Mouse (Mus musculus): ENCODE measurements around the gene Smad3. TPM values are rescaled to one million over a fixed set of nuclear protein-coding genes. Genes with fewer than 3 reads are reported as not detected.
A peak's percentile ranks its signal among the peaks of the same experiment; 100 is the strongest.

Gene Smad3
- 7.7 and 9.3 TPM in 2 replicates for polyA plus RNA-seq (2015; fragmentation: Nextera tagmentation; extraction: Ambion mirVana)

- Histone ChIP-seq H3K27ac (ENCODE audit: low read depth, low read length) (peak within 1 kb of the TSS; percentile 80), H3K4me2 (ENCODE audit: low read length) (peak within 1 kb of the TSS; percentile 99), H3K36me3 (ENCODE audit: control insufficient read depth, insufficient read depth, low read length) (no peaks in the 10 kb centered on the region), H3K4me1 (ENCODE audit: control insufficient read depth, insufficient read depth, low read depth, low read length) (peaks cover 36% of the 10 kb centered on the region), H3K9me3 (ENCODE audit: control insufficient read depth, low read length) (peaks cover 3% of the 10 kb centered on the region; the same call in 1 of the 2 replicates), H3K4me3 (ENCODE audit: low read length) (peak within 1 kb of the TSS; percentile 60), H3K9ac (ENCODE audit: low read depth, low read length) (peak within 1 kb of the TSS; percentile 72), H3K27me3 (replicated peaks; ENCODE audit: control insufficient read depth, insufficient read depth, low read length) (no peaks in the 10 kb centered on the region; the same call in 1 of the 2 replicates)
- WGBS: 0% methylated on average over 57 of the region's 59 CpGs
- peak; percentile 91 for ATAC-seq
Observed at GRCm38 (mm10) chr9:63757865-63758440, at the start of gene Smad3. Gene Smad3 (minus strand): TSS chr9:63757994.

GRCm38 (mm10) chr9:63804847-63805246 lies 47.1 kb upstream of the Smad3 start:
- peaks cover 10% of the 10 kb centered on the region for H3K4me1 ChIP-seq (ENCODE audit: control insufficient read depth, insufficient read depth, low read depth, low read length)
- 55% methylated on average over 3 of the region's 3 CpGs for WGBS
- H3K36me3 ChIP-seq (ENCODE audit: control insufficient read depth, insufficient read depth, low read length): no peaks in the 10 kb centered on the region
- H3K27ac ChIP-seq (ENCODE audit: low read depth, low read length): no peak overlapping the region
- H3K27me3 ChIP-seq (replicated peaks; ENCODE audit: control insufficient read depth, insufficient read depth, low read length): no peaks in the 10 kb centered on the region
- H3K9me3 ChIP-seq (ENCODE audit: control insufficient read depth, low read length): no peaks in the 10 kb centered on the region
- ATAC-seq: no peak
- H3K9ac ChIP-seq (ENCODE audit: low read depth, low read length): no peak overlapping the region
- H3K4me2 ChIP-seq (ENCODE audit: low read length): no peak overlapping the region
- H3K4me3 ChIP-seq (ENCODE audit: low read length): no peak overlapping the region

- H3K36me3 ChIP-seq (ENCODE audit: control insufficient read depth, insufficient read depth, low read length): no peaks in the 10 kb centered on the region
- H3K4me1 ChIP-seq (ENCODE audit: control insufficient read depth, insufficient read depth, low read depth, low read length): peaks cover 10% of the 10 kb centered on the region
- no peak overlapping the region for H3K9ac ChIP-seq (ENCODE audit: low read depth, low read length)
- H3K27ac ChIP-seq (ENCODE audit: low read depth, low read length): no peak overlapping the region
- ATAC-seq: no peak; the same call in 1 of the 2 replicates
- H3K4me3 ChIP-seq (ENCODE audit: low read length): no peak overlapping the region
- H3K9me3 ChIP-seq (ENCODE audit: control insufficient read depth, low read length): no peaks in the 10 kb centered on the region
- no peak overlapping the region for H3K4me2 ChIP-seq (ENCODE audit: low read length)
- WGBS: 4% methylated on average over 8 of the region's 8 CpGs
- no peaks in the 10 kb centered on the region for H3K27me3 ChIP-seq (replicated peaks; ENCODE audit: control insufficient read depth, insufficient read depth, low read length)
Observed at GRCm38 (mm10) chr9:63803181-63803591, 45.4 kb upstream of the Smad3 start.

- no peak for ATAC-seq
- Histone ChIP-seq H3K27me3 (replicated peaks; ENCODE audit: control insufficient read depth, insufficient read depth, low read length) (no peaks in the 10 kb centered on the region), H3K36me3 (ENCODE audit: control insufficient read depth, insufficient read depth, low read length) (no peaks in the 10 kb centered on the region), H3K4me3 (ENCODE audit: low read length) (no peak overlapping the region), H3K4me2 (ENCODE audit: low read length) (no peak overlapping the region), H3K9ac (ENCODE audit: low read depth, low read length) (no peak overlapping the region), H3K4me1 (ENCODE audit: control insufficient read depth, insufficient read depth, low read depth, low read length) (peaks cover 10% of the 10 kb centered on the region), H3K27ac (ENCODE audit: low read depth, low read length) (no peak overlapping the region), H3K9me3 (ENCODE audit: control insufficient read depth, low read length) (no peaks in the 10 kb centered on the region)
- 86% methylated on average over 7 of the region's 7 CpGs for WGBS
Observed at GRCm38 (mm10) chr9:63802504-63802903, 44.7 kb upstream of the Smad3 start.

- no peak overlapping the region for H3K9ac ChIP-seq (ENCODE audit: low read depth, low read length)
- no peak overlapping the region for H3K27ac ChIP-seq (ENCODE audit: low read depth, low read length)
- H3K4me3 ChIP-seq (ENCODE audit: low read length): no peak overlapping the region
- H3K36me3 ChIP-seq (ENCODE audit: control insufficient read depth, insufficient read depth, low read length): no peaks in the 10 kb centered on the region
- H3K4me1 ChIP-seq (ENCODE audit: control insufficient read depth, insufficient read depth, low read depth, low read length): peaks cover 10% of the 10 kb centered on the region
- no peaks in the 10 kb centered on the region for H3K9me3 ChIP-seq (ENCODE audit: control insufficient read depth, low read length)
- no peaks in the 10 kb centered on the region for H3K27me3 ChIP-seq (replicated peaks; ENCODE audit: control insufficient read depth, insufficient read depth, low read length)
- H3K4me2 ChIP-seq (ENCODE audit: low read length): no peak overlapping the region
- no peak for ATAC-seq
- 60% methylated on average over 5 of the region's 5 CpGs for WGBS
Observed at GRCm38 (mm10) chr9:63802080-63802479, 44.3 kb upstream of the Smad3 start.

- no peaks in the 10 kb centered on the region for H3K27me3 ChIP-seq (replicated peaks; ENCODE audit: control insufficient read depth, insufficient read depth, low read length)
- H3K4me3 ChIP-seq (ENCODE audit: low read length): no peak overlapping the region
- no peak overlapping the region for H3K4me2 ChIP-seq (ENCODE audit: low read length)
- no peak overlapping the region for H3K27ac ChIP-seq (ENCODE audit: low read depth, low read length)
- WGBS: 77% methylated on average over 3 of the region's 3 CpGs
- H3K36me3 ChIP-seq (ENCODE audit: control insufficient read depth, insufficient read depth, low read length): no peaks in the 10 kb centered on the region
- no peak overlapping the region for H3K9ac ChIP-seq (ENCODE audit: low read depth, low read length)
- no peaks in the 10 kb centered on the region for H3K9me3 ChIP-seq (ENCODE audit: control insufficient read depth, low read length)
- H3K4me1 ChIP-seq (ENCODE audit: control insufficient read depth, insufficient read depth, low read depth, low read length): no peaks in the 10 kb centered on the region
- ATAC-seq: no peak
Observed at GRCm38 (mm10) chr9:63796429-63796828, 38.6 kb upstream of the Smad3 start.

- no peak for ATAC-seq
- no peak overlapping the region for H3K27ac ChIP-seq (ENCODE audit: low read depth, low read length)
- no peaks in the 10 kb centered on the region for H3K9me3 ChIP-seq (ENCODE audit: control insufficient read depth, low read length)
- H3K4me1 ChIP-seq (ENCODE audit: control insufficient read depth, insufficient read depth, low read depth, low read length): no peaks in the 10 kb centered on the region
- no peak overlapping the region for H3K9ac ChIP-seq (ENCODE audit: low read depth, low read length)
- H3K4me2 ChIP-seq (ENCODE audit: low read length): no peak overlapping the region
- no peaks in the 10 kb centered on the region for H3K27me3 ChIP-seq (replicated peaks; ENCODE audit: control insufficient read depth, insufficient read depth, low read length)
- no peak overlapping the region for H3K4me3 ChIP-seq (ENCODE audit: low read length)
- H3K36me3 ChIP-seq (ENCODE audit: control insufficient read depth, insufficient read depth, low read length): no peaks in the 10 kb centered on the region
- 85% methylated on average over 10 of the region's 10 CpGs for WGBS
Observed at GRCm38 (mm10) chr9:63793731-63794495, 36.1 kb upstream of the Smad3 start.

GRCm38 (mm10) chr9:63791716-63792115 lies 33.9 kb upstream of the Smad3 start:
- Histone ChIP-seq H3K9me3 (ENCODE audit: control insufficient read depth, low read length) (no peaks in the 10 kb centered on the region), H3K4me1 (ENCODE audit: control insufficient read depth, insufficient read depth, low read depth, low read length) (no peaks in the 10 kb centered on the region), H3K27me3 (replicated peaks; ENCODE audit: control insufficient read depth, insufficient read depth, low read length) (no peaks in the 10 kb centered on the region), H3K27ac (ENCODE audit: low read depth, low read length) (no peak overlapping the region), H3K4me3 (ENCODE audit: low read length) (no peak overlapping the region), H3K9ac (ENCODE audit: low read depth, low read length) (no peak overlapping the region), H3K4me2 (ENCODE audit: low read length) (no peak overlapping the region), H3K36me3 (ENCODE audit: control insufficient read depth, insufficient read depth, low read length) (no peaks in the 10 kb centered on the region)
- 65% methylated on average over 1 of the region's 1 CpGs for WGBS
- no peak for ATAC-seq

- no peak overlapping the region for H3K4me2 ChIP-seq (ENCODE audit: low read length)
- H3K36me3 ChIP-seq (ENCODE audit: control insufficient read depth, insufficient read depth, low read length): no peaks in the 10 kb centered on the region
- 52% methylated on average over 6 of the region's 6 CpGs for WGBS
- H3K9me3 ChIP-seq (ENCODE audit: control insufficient read depth, low read length): no peaks in the 10 kb centered on the region
- H3K9ac ChIP-seq (ENCODE audit: low read depth, low read length): no peak overlapping the region
- H3K27ac ChIP-seq (ENCODE audit: low read depth, low read length): no peak overlapping the region
- ATAC-seq: no peak
- no peaks in the 10 kb centered on the region for H3K4me1 ChIP-seq (ENCODE audit: control insufficient read depth, insufficient read depth, low read depth, low read length)
- H3K4me3 ChIP-seq (ENCODE audit: low read length): no peak overlapping the region
- H3K27me3 ChIP-seq (replicated peaks; ENCODE audit: control insufficient read depth, insufficient read depth, low read length): no peaks in the 10 kb centered on the region
Observed at GRCm38 (mm10) chr9:63791275-63791674, 33.5 kb upstream of the Smad3 start.

All from hindbrain, embryonic 16.5 days (tissue).